Mouse (Mus musculus): ENCODE measurements around the gene Fkbp5.
"Not testable (repeated sequence)": the region's sequence is repeated elsewhere in the genome, so short reads cannot be mapped to it uniquely, and the experiment has no call there.

Fkbp5 gene

DNA sequence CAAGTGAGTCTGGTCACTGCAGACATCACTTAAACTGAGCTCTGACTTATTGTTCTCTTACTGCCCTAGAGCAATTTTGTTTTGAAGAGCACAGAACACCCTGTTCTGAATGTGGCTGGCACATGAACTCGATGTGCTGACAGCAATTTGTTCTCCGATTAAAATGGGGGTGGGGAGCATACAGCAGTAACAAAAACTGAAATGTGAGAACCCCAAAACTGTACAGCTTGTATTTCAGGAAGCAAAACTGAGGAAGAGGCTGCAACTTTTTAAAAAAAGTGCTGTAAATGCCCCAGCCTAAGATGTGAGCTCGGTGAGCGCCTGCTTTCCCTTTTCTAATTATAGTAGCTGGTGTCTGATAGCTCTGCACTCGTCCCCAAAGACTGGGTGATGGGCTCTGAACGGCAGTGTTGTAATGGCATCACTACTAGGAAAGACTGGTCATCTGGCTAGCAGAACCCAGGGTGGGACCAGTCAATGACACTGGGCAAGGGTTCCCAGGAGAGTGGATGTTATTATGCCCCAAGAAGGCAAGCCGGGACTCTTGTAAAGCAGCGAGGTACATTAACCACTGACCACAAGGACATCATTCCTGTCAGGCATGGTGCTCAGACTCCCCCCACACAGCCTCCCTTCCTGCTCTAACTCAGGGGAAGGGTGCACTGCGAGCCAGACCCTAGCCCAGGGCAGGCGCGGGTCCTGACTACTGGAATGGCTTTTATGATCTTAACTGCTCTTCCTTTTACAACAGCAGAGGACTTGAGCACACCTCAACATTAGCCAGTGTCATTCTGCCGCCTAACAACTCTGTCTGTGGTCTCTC is 96.9 kb downstream of the Fkbp5 start:
- DNase-seq (ENCODE audit: low spot score in 2 of 2) = no peak

DNA sequence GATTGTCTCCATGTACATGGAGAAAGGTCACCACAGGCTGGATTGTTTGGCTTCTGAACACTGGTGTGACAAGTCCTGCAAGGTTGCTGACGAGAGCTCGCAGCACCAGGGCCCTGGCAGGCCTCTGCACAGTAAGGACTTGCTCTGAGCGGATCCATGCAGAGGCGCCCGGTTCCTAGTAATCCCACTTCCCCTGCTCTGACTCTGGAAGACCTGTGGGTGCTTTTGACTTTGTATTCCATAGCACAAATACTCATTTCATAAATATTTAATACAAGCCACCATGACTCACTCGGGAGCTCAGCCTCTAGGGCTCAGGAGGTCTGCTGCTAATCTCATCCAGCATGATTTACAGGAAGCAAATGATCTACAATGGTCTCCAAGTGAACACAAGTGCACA is 97.7 kb downstream of the Fkbp5 start:
- no peak for DNase-seq (ENCODE audit: low spot score in 2 of 2)

DNA sequence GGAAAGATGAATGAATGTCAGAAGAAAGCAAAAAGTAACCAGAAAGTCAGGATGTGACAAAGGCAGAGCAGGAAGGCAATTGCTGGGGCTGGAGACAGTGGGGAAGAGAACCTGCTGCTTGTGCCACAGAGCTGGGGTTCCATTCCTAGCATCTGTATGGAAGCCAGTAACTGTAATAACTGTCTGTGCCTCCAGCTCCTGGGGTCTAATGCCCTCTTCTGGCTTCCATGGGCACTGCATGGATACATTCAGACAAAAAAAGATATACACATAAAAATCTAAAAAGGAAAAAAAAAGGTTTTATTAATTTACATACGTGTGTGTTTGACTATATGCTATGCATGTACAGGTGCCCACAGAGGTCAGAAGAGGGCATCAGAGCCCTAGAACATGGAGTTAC is 98.4 kb downstream of the Fkbp5 start:
- no peak for DNase-seq (ENCODE audit: low spot score in 2 of 2)

DNA sequence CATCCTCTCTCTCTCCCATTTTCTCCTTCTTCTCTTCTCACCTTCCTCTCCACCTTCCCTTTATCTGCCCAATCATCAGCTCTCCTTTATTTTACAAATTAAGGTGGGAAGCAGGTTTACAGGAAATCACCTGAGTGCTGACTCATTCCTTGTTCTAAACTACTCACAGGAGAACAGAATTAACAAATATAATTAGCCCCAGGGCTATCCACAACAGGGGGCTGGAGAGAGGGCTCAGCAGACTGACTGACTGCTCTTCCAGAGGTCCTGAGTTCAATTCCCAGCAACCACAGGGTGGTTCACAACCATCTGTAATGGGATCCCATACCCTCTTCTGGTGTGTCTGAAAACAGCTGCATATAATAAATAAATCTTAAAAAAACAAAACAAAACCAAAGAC is 98.8 kb downstream of the Fkbp5 start:
- DNase-seq (ENCODE audit: low spot score in 2 of 2) = not testable (repeated sequence)

DNA sequence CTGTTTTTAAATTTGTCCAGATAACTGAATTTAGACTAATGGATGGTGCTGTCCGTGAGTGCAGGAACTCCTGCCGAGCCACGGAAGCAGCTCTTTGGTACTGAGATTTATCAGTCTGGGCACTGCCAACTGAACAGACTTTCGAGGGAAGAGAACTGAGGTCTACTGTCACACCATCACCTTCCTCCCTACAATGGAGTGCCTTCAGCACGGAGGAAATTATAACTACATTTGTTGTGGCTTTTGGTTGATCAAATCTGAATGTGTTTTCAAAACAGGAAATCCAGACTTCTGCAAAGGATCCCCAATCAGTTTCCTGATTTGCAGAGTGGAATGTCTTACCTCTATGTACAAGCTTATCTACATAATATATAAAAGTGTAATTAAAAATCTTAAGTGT is 99.6 kb downstream of the Fkbp5 start:
- no peak for DNase-seq (ENCODE audit: low spot score in 2 of 2)

DNA sequence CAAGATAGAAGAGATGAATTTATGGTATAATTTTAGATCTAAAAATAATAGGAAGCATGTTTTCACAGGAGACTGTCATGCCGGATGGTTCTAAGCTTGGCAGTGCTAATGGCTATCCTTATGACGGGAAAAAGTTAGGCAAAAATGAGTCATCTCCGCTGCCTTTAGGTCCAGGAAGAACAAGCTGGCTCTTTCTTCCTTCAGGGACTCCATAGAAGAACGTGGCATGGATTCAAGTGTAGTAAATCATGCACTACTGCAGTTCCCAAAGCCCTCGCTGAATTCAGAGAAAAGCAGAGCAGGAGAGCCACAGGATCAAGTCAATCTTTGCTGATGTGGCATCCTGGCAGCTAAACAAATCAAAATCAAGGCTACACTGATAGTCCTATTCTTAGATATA is 102.1 kb downstream of the Fkbp5 start:
- no peak for DNase-seq (ENCODE audit: low spot score in 2 of 2)

DNA sequence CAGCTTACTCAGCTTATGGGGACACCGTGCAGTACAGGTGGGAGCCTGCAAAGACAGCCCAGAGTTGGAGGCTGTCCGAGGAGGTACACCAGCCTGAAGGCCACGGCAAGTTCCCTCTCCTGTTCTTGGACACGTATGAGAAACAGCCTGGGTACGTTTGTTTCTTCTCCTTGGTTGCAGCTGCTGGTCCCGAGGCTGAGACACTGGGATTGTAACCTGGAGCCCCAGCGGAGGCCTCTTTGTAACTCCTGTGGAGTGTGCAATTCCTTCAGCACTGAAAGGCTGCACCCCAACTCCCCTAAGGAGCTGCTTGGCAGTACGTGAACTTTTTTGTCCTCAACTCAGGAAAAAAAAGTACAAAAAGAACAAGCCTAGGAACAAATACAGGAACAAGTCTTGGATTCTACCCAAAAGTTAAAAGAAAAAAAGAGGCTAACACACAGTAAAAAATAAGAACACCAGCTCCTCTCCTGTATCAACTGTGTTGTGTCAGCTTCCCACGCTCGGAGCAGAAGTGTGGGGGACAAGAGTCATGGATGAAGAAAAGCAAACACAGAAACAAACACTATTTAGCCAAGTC is 105.9 kb downstream of the Fkbp5 start:
- DNase-seq (ENCODE audit: low spot score in 2 of 2) = no peak

DNA sequence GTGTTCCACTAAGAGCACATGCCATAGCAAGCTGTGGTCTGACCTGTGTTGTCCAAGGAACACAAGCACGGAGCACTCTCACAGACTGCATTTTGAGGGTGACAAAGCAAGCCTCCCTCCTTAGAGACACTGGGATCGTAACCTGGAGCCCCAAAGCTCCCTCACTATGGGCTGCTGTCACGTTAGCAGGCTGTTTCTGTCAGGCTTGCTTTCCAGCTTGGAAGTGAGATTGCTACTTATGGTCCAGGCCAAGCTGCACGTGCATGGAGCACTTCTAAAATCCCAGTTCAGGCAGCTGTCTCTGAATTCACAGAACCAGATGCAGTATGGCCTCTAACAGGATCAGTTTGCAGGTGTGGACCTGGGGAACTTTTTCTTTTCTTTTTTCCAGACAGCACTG is 106.6 kb downstream of the Fkbp5 start:
- DNase-seq (ENCODE audit: low spot score in 2 of 2) = no peak

DNA sequence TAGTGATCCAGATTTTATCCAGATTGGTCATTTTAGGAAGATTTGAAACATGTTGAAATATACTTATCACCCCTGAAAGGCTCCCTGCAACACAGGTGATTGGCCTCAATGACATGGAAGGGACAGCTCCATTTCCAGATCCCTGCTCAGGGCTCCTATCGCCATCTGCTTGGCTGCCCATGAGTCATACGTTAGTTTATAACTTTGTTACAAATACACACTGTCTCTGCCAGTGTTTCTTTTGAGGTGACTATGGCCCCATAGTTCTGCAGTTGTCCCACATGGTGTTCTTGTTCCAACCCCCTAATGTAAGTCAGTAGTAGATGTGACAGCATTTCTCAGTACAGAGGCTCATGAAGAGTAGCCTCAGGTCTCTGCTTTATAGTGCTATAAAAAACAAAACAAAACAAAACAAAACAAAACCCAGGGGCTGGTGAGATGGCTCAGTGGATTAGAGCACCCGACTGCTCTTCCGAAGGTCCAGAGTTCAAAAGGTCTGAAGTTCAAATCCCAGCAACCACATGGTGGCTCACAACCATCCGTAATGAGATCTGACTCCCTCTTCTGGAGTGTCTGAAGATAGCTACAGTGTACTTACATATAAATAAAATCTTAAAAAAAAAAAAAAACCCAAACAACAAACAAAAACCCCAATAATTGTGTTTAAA is 108.9 kb downstream of the Fkbp5 start:
- DNase-seq (ENCODE audit: low spot score in 2 of 2) = no peak

DNA sequence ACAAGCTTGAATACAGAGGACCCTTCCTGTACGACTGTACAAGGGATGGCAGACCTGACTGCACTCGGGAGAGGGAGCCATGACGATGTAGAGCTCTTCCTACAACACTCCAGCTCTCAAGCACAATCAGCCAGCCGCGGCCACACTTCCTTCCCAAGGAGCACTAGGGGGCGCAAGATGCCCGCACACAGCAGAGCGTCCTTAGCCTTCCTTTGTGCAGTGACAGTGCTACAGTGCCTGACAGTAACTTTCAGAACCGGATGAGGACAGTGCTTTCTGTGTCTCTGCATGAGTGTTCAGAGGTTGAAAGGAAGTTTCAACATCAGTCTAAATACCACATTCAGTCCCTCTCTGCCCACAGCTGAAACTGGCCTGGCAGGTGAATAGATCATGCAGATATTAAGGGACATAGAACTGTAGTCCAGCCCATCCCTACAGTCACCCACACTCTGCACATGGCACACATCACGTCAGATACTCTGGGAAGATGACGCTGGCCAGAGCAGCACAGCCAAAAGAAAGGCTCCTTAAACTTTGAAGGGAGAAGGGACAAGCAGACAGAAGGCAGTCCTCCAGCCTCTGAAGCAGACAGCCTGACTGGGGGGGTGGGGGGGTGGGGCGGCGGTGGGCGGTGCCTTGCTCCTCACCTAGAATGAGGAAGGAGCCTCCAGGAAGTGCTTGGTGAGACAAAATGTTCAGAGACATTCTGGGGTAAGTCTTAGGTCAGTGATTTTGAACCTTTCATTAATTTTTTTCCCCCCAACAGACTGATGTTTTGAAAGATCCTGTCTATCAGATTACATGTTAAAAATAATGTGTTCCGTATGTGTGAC is 109.7 kb downstream of the Fkbp5 start:
- peak; percentile 70 to 83 for DNase-seq (ENCODE audit: low spot score in 2 of 2)

DNA sequence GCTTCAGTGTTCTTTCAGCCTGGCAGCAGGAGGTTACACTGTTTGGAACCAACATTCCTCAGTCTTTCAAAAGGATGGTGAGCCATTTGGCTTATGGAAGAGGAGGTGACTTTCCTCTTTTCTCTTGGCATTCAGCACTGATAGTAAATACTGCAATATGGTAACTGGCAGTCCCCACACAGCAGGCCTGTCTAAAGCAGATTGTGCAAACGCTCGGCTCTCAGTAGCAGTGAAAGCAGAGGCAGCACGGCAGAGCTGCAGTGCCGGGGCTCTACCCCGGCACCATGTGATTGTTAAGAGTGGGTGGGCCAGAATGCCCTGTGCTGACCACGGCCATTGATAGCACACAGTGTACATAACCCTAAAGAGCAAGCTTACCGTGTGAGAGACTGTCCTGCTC is 110.9 kb downstream of the Fkbp5 start:
- DNase-seq (ENCODE audit: low spot score in 2 of 2) = no peak

DNA sequence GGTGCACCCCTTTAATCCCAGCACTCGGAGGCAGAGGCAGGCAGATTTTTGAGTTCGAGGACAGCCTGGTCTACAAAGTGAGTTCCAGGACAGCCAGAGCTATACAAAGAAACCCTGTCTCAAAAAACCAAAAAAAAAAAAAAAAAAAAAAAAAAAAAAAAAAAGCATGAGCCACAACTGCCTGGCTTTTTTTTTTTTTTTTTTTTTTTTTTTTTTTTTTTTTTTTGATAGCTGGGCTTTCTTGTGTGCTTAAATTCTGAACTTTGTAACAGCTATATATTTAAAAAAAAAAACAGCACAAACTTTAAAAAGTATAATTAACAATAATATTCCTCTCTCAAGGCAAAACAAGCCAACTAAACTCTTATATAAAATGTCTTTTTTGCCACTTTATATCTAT is 112.6 kb downstream of the Fkbp5 start:
- not testable (repeated sequence) for DNase-seq (ENCODE audit: low spot score in 2 of 2)

DNA sequence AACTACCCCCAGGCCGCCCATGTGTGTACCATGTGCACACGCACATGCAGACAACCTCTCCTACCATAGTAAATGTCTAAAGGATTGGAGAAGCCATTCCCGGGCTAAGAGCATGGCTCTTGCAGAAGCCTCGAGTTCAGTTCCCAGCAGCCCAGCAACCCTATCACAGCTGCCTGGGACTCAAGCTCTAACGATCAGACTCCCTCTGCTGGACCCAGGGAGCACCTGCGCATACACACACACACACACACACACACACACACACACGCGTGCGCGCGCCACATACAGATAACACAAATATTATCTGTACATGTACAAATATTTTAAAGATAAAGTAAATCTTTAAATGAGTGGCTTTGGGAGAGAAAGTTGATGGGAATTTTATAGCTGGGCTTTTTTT is 113.0 kb downstream of the Fkbp5 start:
- no peak for DNase-seq (ENCODE audit: low spot score in 2 of 2)

DNA sequence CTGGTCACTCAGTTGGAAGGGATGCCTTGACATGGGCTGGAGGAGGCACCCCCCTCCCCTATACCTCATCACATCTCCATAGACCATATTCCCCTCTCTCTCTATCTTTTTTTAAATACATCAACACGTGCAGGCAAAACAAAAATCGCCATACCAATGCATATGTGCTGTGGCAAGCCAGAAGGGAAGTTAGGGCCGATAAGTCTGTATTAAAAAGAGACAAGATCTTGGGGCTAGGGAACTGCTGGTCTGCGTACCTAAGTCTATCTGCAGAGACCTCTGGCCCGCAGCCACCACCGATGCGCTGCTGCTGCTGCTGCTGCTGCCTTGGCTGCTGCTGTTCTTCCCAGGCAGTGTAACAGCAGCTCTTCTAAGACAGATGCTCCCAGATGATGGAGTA is 122.3 kb downstream of the Fkbp5 start:
- DNase-seq (ENCODE audit: low spot score in 2 of 2) = no peak

DNA sequence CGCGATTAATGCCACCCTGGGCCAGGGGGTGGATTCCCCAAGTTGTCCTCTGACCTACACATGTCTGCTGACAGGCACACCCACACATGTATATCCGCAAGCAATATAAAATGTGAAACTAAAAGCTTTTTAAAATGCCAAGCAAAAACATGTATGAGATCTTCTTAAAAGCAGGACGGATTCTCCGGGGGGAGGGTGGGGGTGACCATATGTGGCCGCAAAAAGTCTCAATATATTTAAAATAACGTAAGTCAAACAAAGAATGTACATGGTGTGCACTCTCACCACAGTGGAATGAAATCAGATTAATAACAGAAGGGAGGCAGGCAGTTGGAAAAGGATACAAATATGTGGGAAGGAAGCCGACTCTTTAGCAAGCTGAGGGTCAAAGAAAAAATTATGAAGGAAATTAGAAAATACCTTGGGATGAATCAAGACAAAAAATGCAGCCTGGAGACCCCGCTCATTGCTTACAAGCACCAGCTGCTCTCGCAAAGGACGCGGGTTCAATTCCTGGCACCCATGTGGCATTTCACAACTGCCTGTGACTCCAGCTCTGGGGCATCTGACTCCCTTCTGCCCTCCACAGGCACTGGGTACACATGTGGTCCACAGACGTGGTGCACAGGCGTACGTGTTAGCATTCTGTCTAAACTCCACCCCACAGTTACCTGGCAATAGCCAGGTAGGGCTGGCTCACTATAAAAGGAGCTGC is 123.1 kb downstream of the Fkbp5 start:
- DNase-seq (ENCODE audit: low spot score in 2 of 2) = no peak

DNA sequence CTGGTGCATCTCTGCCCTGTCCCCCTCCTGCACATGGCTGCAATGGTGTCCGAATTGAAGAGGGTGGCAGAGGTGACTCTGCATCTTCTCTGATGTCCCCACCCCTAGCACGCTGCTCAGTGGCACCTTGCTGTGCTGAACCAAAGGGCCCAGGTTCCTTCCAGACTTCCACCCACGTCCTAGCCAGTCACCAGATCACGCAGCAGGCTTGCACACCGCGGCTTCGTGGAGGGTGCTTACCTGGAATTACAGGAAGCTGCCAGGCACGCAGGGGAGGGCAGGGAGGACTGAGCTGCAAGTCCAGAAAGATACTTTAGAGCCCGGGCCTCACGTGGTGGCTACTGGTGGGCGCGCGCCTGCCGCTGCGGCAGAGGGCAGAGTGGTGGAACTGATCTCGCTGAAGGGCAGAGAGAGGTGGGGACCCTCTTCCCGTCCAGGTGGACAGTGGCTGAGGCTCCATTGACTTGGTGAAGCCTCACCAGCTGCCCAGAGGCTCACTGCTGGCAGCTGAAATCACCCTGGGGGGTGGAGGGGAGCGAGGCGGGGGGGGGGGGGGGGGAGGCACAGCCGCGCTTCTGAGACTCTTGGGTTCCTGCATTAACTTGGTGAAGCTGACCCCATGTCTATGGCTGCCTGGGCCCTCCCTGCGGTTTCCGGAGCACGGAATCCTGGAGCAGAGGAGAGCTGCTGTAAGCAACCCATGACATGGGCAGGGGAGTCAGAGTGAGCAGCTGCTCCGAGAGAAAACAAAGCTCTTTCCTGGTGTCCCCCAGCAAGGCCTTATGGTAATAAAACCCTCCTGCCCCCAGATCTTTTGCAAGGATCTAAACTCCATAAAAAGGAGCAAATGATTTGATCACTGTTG is 125.5 kb downstream of the Fkbp5 start:
- no peak for DNase-seq (ENCODE audit: low spot score in 2 of 2)

DNA sequence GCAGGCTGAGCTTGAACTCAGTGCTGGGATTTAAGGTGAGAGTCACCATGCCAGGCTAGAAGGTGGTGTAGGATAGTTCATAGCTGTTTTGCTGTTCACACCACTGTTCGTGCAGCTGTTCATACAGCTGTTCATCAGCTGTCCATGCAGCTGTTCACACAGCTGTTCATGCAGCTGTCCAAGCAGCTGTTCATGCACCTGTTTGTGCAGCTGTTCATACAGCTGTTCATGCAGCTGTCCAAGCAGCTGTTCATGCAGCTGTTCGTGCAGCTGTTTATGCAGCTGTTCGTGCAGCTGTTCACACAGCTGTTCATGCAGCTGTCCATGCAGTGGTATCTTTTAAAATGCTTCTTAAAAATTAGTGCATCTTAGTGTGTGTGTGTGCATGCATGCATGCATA is 128.8 kb downstream of the Fkbp5 start:
- DNase-seq (ENCODE audit: low spot score in 2 of 2) = no peak

DNA sequence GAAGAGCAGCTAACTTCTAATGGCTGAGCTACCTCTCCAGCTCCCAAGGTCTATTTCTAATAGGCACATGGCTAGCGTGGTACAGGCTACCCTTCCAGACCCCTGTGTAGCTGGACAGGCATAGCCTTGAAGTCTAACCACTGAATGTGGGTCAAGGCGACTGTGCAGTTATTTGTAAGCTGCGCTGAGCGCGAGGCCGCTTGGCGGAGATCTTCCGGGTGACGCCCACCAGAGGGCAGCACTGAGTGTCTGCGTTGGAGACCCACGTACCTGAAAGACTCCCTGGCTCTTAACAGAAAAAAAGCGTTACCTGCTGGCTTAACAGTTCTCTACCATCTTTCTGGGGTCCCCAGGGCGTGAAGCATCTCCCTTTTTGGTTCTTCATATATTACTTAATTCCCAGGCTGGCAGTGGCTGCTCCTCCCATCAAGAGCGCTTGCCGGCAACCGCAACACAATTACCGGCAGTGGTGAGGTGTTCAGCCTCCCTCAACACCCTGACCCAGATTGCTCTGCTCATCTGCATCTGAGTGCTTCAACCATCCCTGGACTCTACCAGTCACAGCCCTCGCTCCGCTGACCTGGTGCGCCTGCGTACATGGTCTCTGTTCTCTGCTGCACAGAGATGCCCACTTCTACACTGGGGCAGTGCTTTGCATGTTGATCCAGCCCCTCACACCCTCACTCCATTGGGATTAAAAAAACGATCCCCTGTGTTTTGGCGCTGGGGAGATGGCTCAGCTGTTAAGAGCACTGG is 131.0 kb downstream of the Fkbp5 start:
- DNase-seq (ENCODE audit: low spot score in 2 of 2) = peak; percentile 77 to 91

DNA sequence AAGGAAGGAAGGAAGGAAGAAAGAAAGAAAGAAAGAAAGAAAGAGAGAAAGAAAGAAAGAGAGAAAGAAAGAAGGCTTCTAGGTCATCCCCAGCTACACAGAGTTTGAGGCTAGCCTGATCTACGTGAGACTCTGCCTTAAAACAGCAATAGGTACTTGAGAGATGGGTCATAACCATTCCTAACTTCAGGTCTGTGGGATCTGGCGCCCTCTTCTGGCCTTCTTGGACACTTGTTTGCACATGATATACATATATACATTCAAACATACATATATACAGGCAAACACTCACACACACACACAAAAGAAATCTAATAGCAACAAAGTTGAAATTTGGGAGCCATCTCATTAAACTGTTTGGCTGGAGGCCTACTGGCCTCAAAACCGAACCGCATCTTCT is 133.0 kb downstream of the Fkbp5 start:
- peak in 1 of 2 experiments; percentile 66 for DNase-seq (ENCODE audit: low spot score in 2 of 2)

DNA sequence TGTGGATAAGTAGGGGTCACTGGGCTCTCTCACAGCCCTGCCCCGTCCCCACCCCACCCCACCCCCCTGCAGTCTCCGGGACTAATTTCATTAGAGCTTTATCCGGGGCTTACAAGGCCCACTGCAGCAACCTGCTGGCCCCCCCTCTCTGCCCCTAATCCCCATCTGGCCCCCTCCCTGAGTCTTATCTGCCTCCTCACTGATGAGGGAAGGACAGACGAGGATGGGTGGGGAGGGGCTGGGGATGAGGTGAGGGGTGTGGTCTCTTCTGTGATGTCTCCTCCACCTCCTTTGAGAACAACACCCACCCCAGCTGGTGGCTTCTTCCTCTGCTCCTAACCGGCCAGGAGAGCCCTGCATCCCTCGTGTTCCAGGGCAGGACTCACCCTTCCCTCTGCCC is 137.1 kb downstream of the Fkbp5 start:
- DNase-seq (ENCODE audit: low spot score in 2 of 2) = no peak

Data from thymus, postnatal 10 days (tissue).